Comparison of ENCODE assay signal across 12 mouse cellular contexts in genomic region chrX:157732346-157732745, GRCm38 (mm10). TPM values are rescaled to one million over a fixed set of nuclear protein-coding genes. Genes with fewer than 3 reads are reported as not detected.
DNase-seq lines count a peak whose midpoint lies in the region; ATAC-seq and TF ChIP-seq lines count a peak whose summit lies in the region.
"Had no signal": no experiment of that assay in that cellular context is flagged by ENCODE, and none has a peak within 500 bp of the region (broad histone marks: within the 10 kb centered on the region; RNA-seq: fewer than 3 reads in every experiment).

No protein-coding gene starts in this region.

- DNase-seq in forebrain, embryonic 14.5 days (ENCODE audit: low spot score), result no peak
- DNase-seq in lung, adult 2 months, result no peak
- DNase-seq in layer of hippocampus, adult 2 months (ENCODE audit: low spot score in 2 of 2), result no peak
- no peak for DNase-seq in layer of hippocampus, postnatal 25 days (ENCODE audit: extremely low spot score in 1 of 2, low spot score in 1 of 2)

- no peak overlapping the region for H3K27ac ChIP-seq in forebrain, embryonic 14.5 days (ENCODE audit: low read depth, low read length)
- no peak overlapping the region for H3K27ac ChIP-seq in forebrain, embryonic 16.5 days (ENCODE audit: low read length)
- no peak overlapping the region for H3K27ac ChIP-seq in lung, embryonic 15.5 days
- no peak overlapping the region for H3K27ac ChIP-seq in layer of hippocampus, adult 2 months
- H3K27ac ChIP-seq: heart, embryonic 10.5 days had no signal

- no peaks in the 10 kb centered on the region for H3K4me1 ChIP-seq in forebrain, embryonic 14.5 days (ENCODE audit: control insufficient read depth, insufficient read depth, low read length)
- H3K4me1 ChIP-seq in forebrain, embryonic 16.5 days (replicated peaks; ENCODE audit: control insufficient read depth, insufficient read depth, low read length), result 0 out of 2 replicates have a peak, but pooled peaks cover 6% of the 10 kb centered on the region
- H3K4me1 ChIP-seq in lung, embryonic 15.5 days, result no peaks in the 10 kb centered on the region
- no peaks in the 10 kb centered on the region; the same call in 1 of the 2 replicates for H3K4me1 ChIP-seq in lung, adult 2 months (ENCODE audit: control insufficient read depth, insufficient read depth, low read length)
- H3K4me1 ChIP-seq: heart, embryonic 10.5 days had no signal

- H3K36me3 ChIP-seq in forebrain, embryonic 14.5 days (ENCODE audit: control insufficient read depth, insufficient read depth, low read length), result no peaks in the 10 kb centered on the region
- no peaks in the 10 kb centered on the region for H3K36me3 ChIP-seq in forebrain, embryonic 16.5 days (ENCODE audit: control insufficient read depth, insufficient read depth)
- no peaks in the 10 kb centered on the region for H3K36me3 ChIP-seq in lung, embryonic 15.5 days
- H3K36me3 ChIP-seq: heart, embryonic 10.5 days had no signal

- no peak for TF ChIP-seq CTCF in lung, adult 2 months (IDR thresholded peaks at IDR 0.05; ENCODE audit: insufficient read depth, low read length)
- no peak for TF ChIP-seq CTCF in layer of hippocampus, adult 2 months (conservative IDR thresholded peaks at IDR 0.05)

- no peak overlapping the region for H3K4me2 ChIP-seq in forebrain, embryonic 14.5 days (ENCODE audit: low read length)
- no peak overlapping the region for H3K4me2 ChIP-seq in forebrain, embryonic 16.5 days (ENCODE audit: low read length)
- H3K4me2 ChIP-seq in lung, embryonic 15.5 days, result no peak overlapping the region; the same call in 1 of the 2 replicates

- TF ChIP-seq POLR2A in lung, adult 2 months (IDR thresholded peaks at IDR 0.05; ENCODE audit: borderline replicate concordance, extremely low read depth, low read depth, low read length), result no peak

- no peaks in the 10 kb centered on the region for H3K9me3 ChIP-seq in forebrain, embryonic 14.5 days (replicated peaks; ENCODE audit: control insufficient read depth, low read length)
- no peaks in the 10 kb centered on the region for H3K9me3 ChIP-seq in forebrain, embryonic 16.5 days (ENCODE audit: control insufficient read depth, low read length)
- H3K9me3 ChIP-seq in lung, embryonic 15.5 days, result no peaks in the 10 kb centered on the region
- H3K9me3 ChIP-seq: heart, embryonic 10.5 days had no signal

- ATAC-seq in forebrain, embryonic 14.5 days, result peak; percentile 19; the same call in 1 of the 2 replicates
- ATAC-seq in forebrain, embryonic 16.5 days, result no peak
- ATAC-seq in lung, embryonic 15.5 days (ENCODE audit: borderline replicate concordance, extremely low read depth, low FRiP score, low TSS enrichment), result no peak
- peak; percentile 22; the same call in 1 of the 2 replicates for ATAC-seq in common myeloid progenitor, adult 5-6 weeks (replicated peaks; ENCODE audit: low read depth, poor library complexity, severe bottlenecking)
- ATAC-seq in megakaryocyte progenitor cell, adult 5-6 weeks (replicated peaks; ENCODE audit: poor library complexity), result 0 out of 2 replicates have a peak, but pooled peaks have one; percentile 3

- H3K27me3 ChIP-seq in forebrain, embryonic 14.5 days (replicated peaks; ENCODE audit: control insufficient read depth, insufficient read depth, low read length), result no peaks in the 10 kb centered on the region
- no peaks in the 10 kb centered on the region for H3K27me3 ChIP-seq in forebrain, embryonic 16.5 days (replicated peaks; ENCODE audit: control insufficient read depth, insufficient read depth, low read length)
- H3K27me3 ChIP-seq in lung, embryonic 15.5 days, result no peaks in the 10 kb centered on the region

- WGBS in forebrain, embryonic 14.5 days, result 44% methylated on average over 3 of the region's 3 CpGs
- WGBS in forebrain, embryonic 16.5 days, result 44% methylated on average over 3 of the region's 3 CpGs
- 46% methylated on average over 3 of the region's 3 CpGs for WGBS in lung, embryonic 15.5 days
- 41% methylated on average over 3 of the region's 3 CpGs for WGBS in lung, adult 2 months

- no peak overlapping the region for H3K4me3 ChIP-seq in forebrain, embryonic 14.5 days (ENCODE audit: low read depth, low read length)
- no peak overlapping the region for H3K4me3 ChIP-seq in forebrain, embryonic 16.5 days (replicated peaks; ENCODE audit: low read length)
- 0 out of 2 replicates have a peak overlapping the region, but pooled peaks have one; percentile 5 for H3K4me3 ChIP-seq in lung, embryonic 15.5 days
- H3K4me3 ChIP-seq in lung, adult 2 months (replicated peaks; ENCODE audit: extremely low read depth, low read depth, low read length), result no peak overlapping the region
- no peak overlapping the region; the same call in 1 of the 2 replicates for H3K4me3 ChIP-seq in layer of hippocampus, adult 2 months
- H3K4me3 ChIP-seq: heart, embryonic 10.5 days had no signal

- H3K9ac ChIP-seq in forebrain, embryonic 14.5 days (ENCODE audit: low read length), result no peak overlapping the region
- H3K9ac ChIP-seq in forebrain, embryonic 16.5 days (replicated peaks; ENCODE audit: low read depth, low read length), result no peak overlapping the region
- no peak overlapping the region for H3K9ac ChIP-seq in lung, embryonic 15.5 days

RNA-seq across cellular contexts. Expression of gene Smpx, which starts 33.6 kb away (rescaled TPM):
- not detected in 2 replicates for polyA plus RNA-seq in forebrain, embryonic 14.5 days (2014; fragmentation: Nextera tagmentation; extraction: Ambion mirVana)
- polyA plus RNA-seq in forebrain, embryonic 16.5 days (2015; fragmentation: Nextera tagmentation; extraction: Ambion mirVana), result 0.29 TPM in 1 of 2 replicates, not detected in the other
- 53.7 and 55.0 TPM in 2 replicates for polyA plus RNA-seq in lung, embryonic 15.5 days (2015; fragmentation: Nextera tagmentation; extraction: Ambion mirVana)
- polyA plus RNA-seq in lung, adult 2 months (2012; rRNA removed), result 1.6 and 10.0 TPM in 2 replicates
- total RNA-seq in common myeloid progenitor, adult 5-6 weeks (2017), result not detected in 2 replicates
- not detected in 2 replicates for total RNA-seq in megakaryocyte progenitor cell, adult 5-6 weeks (2015)
- not detected in 2 replicates for total RNA-seq in megakaryocyte progenitor cell, adult 5-6 weeks (2017)
- not detected for total RNA-seq in layer of hippocampus, adult 2 months (2021)
- not detected for total RNA-seq in layer of hippocampus, postnatal 25 days (2021)
- total RNA-seq: ES-E14; hematopoietic stem cell, adult 5-6 weeks; left cerebral cortex, postnatal 14 days had no signal

Comparison
In these comparisons a context has a peak if more than half of its experiments do, and no peak if none do; other contexts are left out.
1. ATAC-seq: peak in forebrain, embryonic 14.5 days (single experiment), common myeloid progenitor, adult 5-6 weeks (single experiment) and megakaryocyte progenitor cell, adult 5-6 weeks (single experiment); none in forebrain, embryonic 16.5 days (single experiment) and lung, embryonic 15.5 days (single experiment).